23 mouse cellular contexts compared by ENCODE assay signal in the genomic region with DNA sequence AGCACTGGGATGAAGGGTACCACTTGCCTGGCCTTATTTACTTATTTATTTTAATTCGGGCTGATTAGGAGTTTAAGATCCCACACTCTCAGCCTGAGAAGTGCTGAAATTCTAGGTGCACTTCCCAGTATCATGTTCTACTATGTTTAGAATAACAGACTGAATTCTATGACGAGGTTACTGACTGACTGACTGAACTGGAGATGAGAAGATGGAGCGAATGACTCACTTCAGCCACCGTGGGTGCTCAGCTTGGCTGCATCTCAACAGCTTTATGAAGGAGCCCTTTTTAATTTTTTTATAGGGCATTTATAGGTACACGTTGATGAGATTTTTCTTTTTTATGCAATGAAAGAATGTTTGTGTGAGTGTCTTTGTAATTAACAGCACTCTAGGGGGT. TPM values are rescaled to one million over a fixed set of nuclear protein-coding genes. Genes with fewer than 3 reads are reported as not detected.
DNase-seq lines count a peak whose midpoint lies in the region; ATAC-seq and TF ChIP-seq lines count a peak whose summit lies in the region.
"Had no signal": no experiment of that assay in that cellular context is flagged by ENCODE, and none has a peak within 500 bp of the region (broad histone marks: within the 10 kb centered on the region; RNA-seq: fewer than 3 reads in every experiment).

No protein-coding gene starts in this region.

- no peak for TF ChIP-seq CTCF in cerebellum, adult 2 months (IDR thresholded peaks at IDR 0.05; ENCODE audit: borderline replicate concordance, insufficient read depth, low read depth, low read length)

- H3K4me3 ChIP-seq in cerebellum, adult 2 months (replicated peaks; ENCODE audit: insufficient read depth, low read depth, low read length) = no peak overlapping the region
- no peak overlapping the region for H3K4me3 ChIP-seq in heart, embryonic 16.5 days (ENCODE audit: low read length)
- H3K4me3 ChIP-seq: forebrain, embryonic 12.5 days; limb, embryonic 12.5 days; lung, embryonic 15.5 days; midbrain, embryonic 12.5 days had no signal

- no peaks in the 10 kb centered on the region for H3K9me3 ChIP-seq in heart, embryonic 16.5 days (replicated peaks; ENCODE audit: control insufficient read depth, low read length)
- H3K9me3 ChIP-seq: forebrain, embryonic 12.5 days; G1E; limb, embryonic 12.5 days; lung, embryonic 15.5 days; midbrain, embryonic 12.5 days had no signal

- no peak overlapping the region for H3K4me2 ChIP-seq in heart, embryonic 16.5 days (ENCODE audit: low read depth, low read length)
- H3K4me2 ChIP-seq: forebrain, embryonic 12.5 days; hindbrain, embryonic 14.5 days; limb, embryonic 12.5 days; lung, embryonic 15.5 days; midbrain, embryonic 12.5 days had no signal

- 26% methylated on average over 5 of the region's 5 CpGs for WGBS in cerebellum, adult 2 months
- 44% methylated on average over 5 of the region's 5 CpGs for WGBS in heart, embryonic 16.5 days

- H3K27me3 ChIP-seq in cerebellum, adult 2 months (ENCODE audit: control insufficient read depth, insufficient read depth, low read length) = no peaks in the 10 kb centered on the region
- no peaks in the 10 kb centered on the region for H3K27me3 ChIP-seq in heart, embryonic 16.5 days (ENCODE audit: control insufficient read depth, insufficient read depth, low read length)
- H3K27me3 ChIP-seq: forebrain, embryonic 12.5 days; limb, embryonic 12.5 days; lung, embryonic 15.5 days; midbrain, embryonic 12.5 days had no signal

- H3K27ac ChIP-seq in cerebellum, adult 2 months (ENCODE audit: insufficient read depth, low read length) = peak overlapping the region; percentile 99
- peak overlapping the region; percentile 34 for H3K27ac ChIP-seq in heart, embryonic 16.5 days (ENCODE audit: low read length)
- H3K27ac ChIP-seq: forebrain, embryonic 12.5 days; hindbrain, embryonic 14.5 days; kidney, postnatal 0 days; limb, embryonic 12.5 days; lung, embryonic 15.5 days; macrophage; midbrain, embryonic 12.5 days had no signal

- peaks cover 31% of the 10 kb centered on the region for H3K4me1 ChIP-seq in cerebellum, adult 2 months (ENCODE audit: control insufficient read depth, insufficient read depth, low read length)
- H3K4me1 ChIP-seq in heart, embryonic 16.5 days (ENCODE audit: control insufficient read depth, insufficient read depth, low read length) = peaks cover 52% of the 10 kb centered on the region

- TF ChIP-seq POLR2A in cerebellum, adult 2 months (IDR thresholded peaks at IDR 0.05; ENCODE audit: borderline replicate concordance, insufficient read depth, low read length) = no peak

- H3K36me3 ChIP-seq in heart, embryonic 16.5 days (ENCODE audit: control insufficient read depth, insufficient read depth) = no peaks in the 10 kb centered on the region
- H3K36me3 ChIP-seq: forebrain, embryonic 12.5 days; limb, embryonic 12.5 days; lung, embryonic 15.5 days; midbrain, embryonic 12.5 days had no signal

- H3K9ac ChIP-seq in heart, embryonic 16.5 days (ENCODE audit: low read length) = no peak overlapping the region
- H3K9ac ChIP-seq: forebrain, embryonic 12.5 days; hindbrain, embryonic 14.5 days; limb, embryonic 12.5 days; lung, embryonic 15.5 days; midbrain, embryonic 12.5 days had no signal

- no peak for ATAC-seq in heart, embryonic 16.5 days (replicated peaks; ENCODE audit: extremely low read depth, insufficient read depth, low FRiP score)
- peak; percentile 60 for ATAC-seq in activated CD4-positive, CD25-positive, alpha-beta regulatory T cell, adult 4 months
- ATAC-seq: intestine, postnatal 0 days had no signal

- peak in 1 of 2 experiments; percentile 77 for DNase-seq in cerebellum, adult 2 months
- DNase-seq in cerebellum, adult 11-12 months = no peak
- DNase-seq in heart, postnatal 4 days = no peak
- DNase-seq in 416B (ENCODE audit: low read depth) = peak; percentile 80
- no peak for DNase-seq in urinary bladder, adult 2 months (ENCODE audit: low spot score)
- no peak for DNase-seq in thymus, adult 18-20 months
- DNase-seq: adrenal gland, postnatal 10 days; heart, postnatal 14 days; right cerebral cortex, postnatal 14 days had no signal

RNA-seq across cellular contexts. Expression of a gene that starts 11.1 kb away (rescaled TPM):
- polyA plus RNA-seq in cerebellum, adult 2 months (2012; rRNA removed) = 40.5 and 43.4 TPM in 2 replicates
- 10.7 and 12.1 TPM in 2 replicates for polyA plus RNA-seq in heart, embryonic 16.5 days (2015; fragmentation: Nextera tagmentation; extraction: Ambion mirVana)
- total RNA-seq in heart, postnatal 4 days (2021) = 10 to 100 TPM; 79.5 to 84.6 TPM
- 10 to 100 TPM; 12.1 to 22.0 TPM for polyA plus RNA-seq in activated CD4-positive, CD25-positive, alpha-beta regulatory T cell, adult 4 months (2017; shearing (Covaris generic))
- polyA plus RNA-seq in urinary bladder, adult 2 months (2012; rRNA removed) = 31.5 and 35.5 TPM in 2 replicates

RNA-seq across cellular contexts. Expression of a gene that starts 38.5 kb away (rescaled TPM):
- polyA plus RNA-seq in cerebellum, adult 2 months (2012; rRNA removed) = not detected in 2 replicates
- 0.07 and 0.14 TPM in 2 replicates for polyA plus RNA-seq in heart, embryonic 16.5 days (2015; fragmentation: Nextera tagmentation; extraction: Ambion mirVana)
- total RNA-seq in heart, postnatal 4 days (2021) = not detected
- 1 to 10 TPM in 1 of 2 experiments, under 1 TPM in 1; 0.47 to 1.2 TPM for polyA plus RNA-seq in activated CD4-positive, CD25-positive, alpha-beta regulatory T cell, adult 4 months (2017; shearing (Covaris generic))
- polyA plus RNA-seq in urinary bladder, adult 2 months (2012; rRNA removed) = not detected in 2 replicates
- total RNA-seq: adrenal gland, postnatal 10 days; gastrocnemius, postnatal 4 days; heart, postnatal 14 days; layer of hippocampus, adult 18-20 months; left cerebral cortex, adult 18-20 months had no signal
- polyA plus RNA-seq: G1E, macrophage had no signal
